Mouse (Mus musculus) embryonic stem cell, embryonic (primary cell): ENCODE measurements around the gene Slc7a14.
"Not testable (repeated sequence)": the region's sequence is repeated elsewhere in the genome, so short reads cannot be mapped to it uniquely, and the experiment has no call there.

ENCODE experiments used
- CTCF ChIA-PET, 4 experiments: fragments of 300-600 bp in 2 of 4; fragments of 350-600 bp in 2 of 4; sonication (Branson Sonifier 250); formaldehyde crosslinking; loops; one replicate each; lab custom pipeline; 2022; ENCODE audit warnings: inconsistent platforms in 2 of 4; lab: Charles Lee
- POLR2A ChIA-PET, 4 experiments: fragments of 300-600 bp in 2 of 4; fragments of 350-600 bp in 2 of 4; sonication (Branson Sonifier 250); formaldehyde crosslinking; loops; one replicate each; lab custom pipeline; 2022; ENCODE audit warnings: antibody characterized with exemption in 4 of 4, inconsistent platforms in 1 of 4; lab: Charles Lee

Gene Slc7a14

GRCm38 (mm10) chr3:31309934-31310787 lies at the start of gene Slc7a14:
TSS of gene Slc7a14 (minus strand) at chr3:31310378.
- ChIA-PET CTCF (interaction anchor here in 1 of 4 experiments (0.6 to 0.8 kb wide), 2 partner anchors 250 to 421 kb away, joined by 3 to 9 read pairs; no protein-coding TSS in a partner anchor), POLR2A (interaction anchor here in 1 of 4 experiments (1.0 kb wide), 2 partner anchors 9 to 13 kb away, joined by 3 read pairs; no protein-coding TSS in a partner anchor)

- CTCF ChIA-PET, result no interaction called here
- POLR2A ChIA-PET, result no interaction called here
Observed at GRCm38 (mm10) chr3:31346540-31346939, 36.4 kb upstream of the Slc7a14 start.

GRCm38 (mm10) chr3:31345766-31346165 lies 35.6 kb upstream of the Slc7a14 start:
- ChIA-PET CTCF (no interaction called here), POLR2A (no interaction called here)

GRCm38 (mm10) chr3:31339236-31339635 lies 29.1 kb upstream of the Slc7a14 start:
- POLR2A ChIA-PET, result no interaction called here

GRCm38 (mm10) chr3:31328237-31328836 lies 18.2 kb upstream of the Slc7a14 start:
- POLR2A ChIA-PET, result no interaction called here
- CTCF ChIA-PET, result no interaction called here

More at GRCm38 (mm10) chr3:31339236-31339635, 29.1 kb upstream of the Slc7a14 start:
- CTCF ChIA-PET, result interaction anchor here in 1 of 4 experiments (0.6 kb wide), 1 partner anchor 101 kb away, joined by 4 read pairs; no protein-coding TSS in a partner anchor

GRCm38 (mm10) chr3:31327791-31328190 lies 17.6 kb upstream of the Slc7a14 start:
- ChIA-PET POLR2A (no interaction called here), CTCF (no interaction called here)

- ChIA-PET POLR2A (no interaction called here), CTCF (no interaction called here)
Observed at GRCm38 (mm10) chr3:31324231-31324654, 14.1 kb upstream of the Slc7a14 start.

- ChIA-PET POLR2A (interaction anchor here in 1 of 4 experiments (1.0 kb wide), 1 partner anchor 12 kb away, joined by 3 read pairs; no protein-coding TSS in a partner anchor), CTCF (interaction anchor here in 2 of 4 experiments (0.8 to 1.0 kb wide), 2 partner anchors 170 to 421 kb away, joined by 3 to 9 read pairs; no protein-coding TSS in a partner anchor)
Observed at GRCm38 (mm10) chr3:31309371-31309933, 726 bp downstream of the Slc7a14 start.

- POLR2A ChIA-PET, result interaction anchor here in 1 of 4 experiments (1.0 kb wide), 1 partner anchor 11 kb away, joined by 3 read pairs; no protein-coding TSS in a partner anchor
- CTCF ChIA-PET, result interaction anchor here in 1 of 4 experiments (1.0 kb wide), 1 partner anchor 170 kb away, joined by 3 read pairs; no protein-coding TSS in a partner anchor
Observed at GRCm38 (mm10) chr3:31308906-31309305, 1.3 kb downstream of the Slc7a14 start.

- POLR2A ChIA-PET, result no interaction called here
- CTCF ChIA-PET, result no interaction called here
Observed at GRCm38 (mm10) chr3:31307936-31308335, 2.2 kb downstream of the Slc7a14 start.

- POLR2A ChIA-PET, result no interaction called here
- CTCF ChIA-PET, result no interaction called here
Observed at GRCm38 (mm10) chr3:31291673-31292602, 18.2 kb downstream of the Slc7a14 start.

GRCm38 (mm10) chr3:31287421-31287948 lies 22.7 kb downstream of the Slc7a14 start:
- CTCF ChIA-PET, result interaction anchor here in 1 of 4 experiments (1.1 kb wide), 1 partner anchor 111 kb away, joined by 5 read pairs; no protein-coding TSS in a partner anchor
- POLR2A ChIA-PET, result no interaction called here

GRCm38 (mm10) chr3:31281116-31281515 lies 29.1 kb downstream of the Slc7a14 start:
- CTCF ChIA-PET, result interaction anchor here in 1 of 4 experiments (0.7 kb wide), 1 partner anchor 531 kb away, joined by 3 read pairs; no protein-coding TSS in a partner anchor
- POLR2A ChIA-PET, result no interaction called here

GRCm38 (mm10) chr3:31274875-31275274 lies 35.3 kb downstream of the Slc7a14 start:
- CTCF ChIA-PET, result no interaction called here
- POLR2A ChIA-PET, result no interaction called here

GRCm38 (mm10) chr3:31273247-31273646 lies 36.9 kb downstream of the Slc7a14 start:
- POLR2A ChIA-PET, result not testable (repeated sequence)

GRCm38 (mm10) chr3:31272635-31273034 lies 37.5 kb downstream of the Slc7a14 start:
- POLR2A ChIA-PET, result no interaction called here
- CTCF ChIA-PET, result interaction anchor here in 1 of 4 experiments (0.6 kb wide), 1 partner anchor 1045 kb away, joined by 6 read pairs; no protein-coding TSS in a partner anchor

More at GRCm38 (mm10) chr3:31273247-31273646, 36.9 kb downstream of the Slc7a14 start:
- CTCF ChIA-PET, result interaction anchor here in 1 of 4 experiments (0.6 kb wide), 1 partner anchor 1044 kb away, joined by 6 read pairs; no protein-coding TSS in a partner anchor

GRCm38 (mm10) chr3:31269551-31270317 lies 40.4 kb downstream of the Slc7a14 start:
- ChIA-PET CTCF (no interaction called here), POLR2A (no interaction called here)
